Mouse (Mus musculus): Measurements from ENCODE around the gene Efcab2.
"Not testable (repeated sequence)": the region's sequence is repeated elsewhere in the genome, so short reads cannot be mapped to it uniquely, and the experiment has no call there.

GRCm38 (mm10) chr1:178413367-178413766, 7.5 kb downstream of the Efcab2 start:
- not testable (repeated sequence) for TF ChIP-seq CTCF (IDR thresholded peaks at IDR 0.05; ENCODE audit: borderline replicate concordance, insufficient read depth, low read length); POLR2A (IDR thresholded peaks at IDR 0.05; ENCODE audit: low read depth, low read length)
